Mouse (Mus musculus) liver, adult 2 months (tissue): ENCODE measurements around the gene Brf1. TPM values are rescaled to one million over a fixed set of nuclear protein-coding genes. Genes with fewer than 3 reads are reported as not detected.
A peak's percentile ranks its signal among the peaks of the same experiment; 100 is the strongest.

Source experiments
- DNase-seq: peaks from one replicate; pipeline ENCODE4 v3.0.0-alpha.2; 2011; ENCODE audit warnings: low read depth, low spot score; ENCODE audit errors: extremely low read depth
- H3K27ac ChIP-seq: fragments of 200-500 bp; replicated peaks from 2 replicates; pipeline ENCODE4 v1.5.1; 2012; ENCODE audit warnings: low read depth, mild to moderate bottlenecking, control low read depth, inconsistent platforms, low read length; ENCODE audit not compliant: insufficient read depth
- H3K27me3 ChIP-seq: fragments of 200-500 bp; 2 replicates; pipeline ENCODE4 v1.6.1; 2012; ENCODE audit warnings: mild to moderate bottlenecking, moderate library complexity, low read length, inconsistent platforms; ENCODE audit not compliant: control insufficient read depth, insufficient read depth
- H3K36me3 ChIP-seq: fragments of 200-500 bp; 2 replicates; pipeline ENCODE4 v1.6.1; 2012; ENCODE audit warnings: low read length, inconsistent platforms; ENCODE audit not compliant: control insufficient read depth, insufficient read depth
- H3K4me1 ChIP-seq: fragments of 200-500 bp; 2 replicates; pipeline ENCODE4 v1.6.1; 2011; ENCODE audit warnings: low read length; ENCODE audit not compliant: control insufficient read depth, insufficient read depth
- H3K4me3 ChIP-seq: fragments of 200-500 bp; 2 replicates; pipeline ENCODE4 v1.5.1; 2011; ENCODE audit warnings: low read depth, mild to moderate bottlenecking, control low read depth, low read length, moderate library complexity; ENCODE audit not compliant: insufficient read depth
- H3K79me2 ChIP-seq: fragments of 200-500 bp; 2 replicates; pipeline ENCODE4 v1.6.1; 2012; ENCODE audit warnings: inconsistent platforms, mild to moderate bottlenecking, low read length, moderate library complexity; ENCODE audit not compliant: control insufficient read depth, insufficient read depth
- H3K9ac ChIP-seq: fragments of 200-500 bp; 2 replicates; pipeline ENCODE4 v1.6.1; 2012; ENCODE audit warnings: low read depth, mild to moderate bottlenecking, control low read depth, inconsistent platforms, low read length
- CTCF ChIP-seq: fragments of 200-500 bp; IDR thresholded peaks from 2 replicates; pipeline ENCODE4 v1.5.1; 2011; ENCODE audit warnings: low read depth, low read length, control low read depth
- POLR2A ChIP-seq: fragments of 200-500 bp; IDR thresholded peaks from 2 replicates; pipeline ENCODE4 v1.6.1; 2011; ENCODE audit warnings: low read length, control low read depth; ENCODE audit not compliant: insufficient read depth; ENCODE audit errors: extremely low read depth
- WGBS: fragments of 180-500 bp; shearing (Covaris S2); methylation state at CpG from one replicate; pipeline ENCODE4 v1.1.7; 2018; 5-methylcytosine and 5-hydroxymethylcytosine counted together
- polyA plus RNA-seq: library from polyadenylated mRNA; depleted of rRNA; stranded (reverse); fragments of >200 nt; gene quantifications from 2 replicates; pipeline ENCODE4 v1.2.3, GENCODE M21; 2012
- total RNA-seq: library from RNA; depleted of rRNA; stranded (reverse); fragments of >200 nt; gene quantifications from 2 replicates; pipeline ENCODE4 v1.2.3, GENCODE M21; 2014

Gene Brf1
- total and polyA plus RNA-seq, 2 experiments: 17.1 to 31.5 TPM

GRCm38 (mm10) chr12:112947307-112947706, 53.2 kb downstream of the Brf1 start:
- Histone ChIP-seq H3K4me1 (no peaks in the 10 kb centered on the region; the same call in 1 of the 2 replicates), H3K4me3 (no peak overlapping the region), H3K27me3 (no peaks in the 10 kb centered on the region), H3K9ac (no peak overlapping the region), H3K36me3 (no peaks in the 10 kb centered on the region), H3K79me2 (no peaks in the 10 kb centered on the region), H3K27ac (no peak overlapping the region)
- peak; percentile 16 for DNase-seq
- 39% methylated on average over 4 of the region's 4 CpGs for WGBS
- no peak for TF ChIP-seq POLR2A
- TF ChIP-seq CTCF: peak; percentile 68

DNA sequence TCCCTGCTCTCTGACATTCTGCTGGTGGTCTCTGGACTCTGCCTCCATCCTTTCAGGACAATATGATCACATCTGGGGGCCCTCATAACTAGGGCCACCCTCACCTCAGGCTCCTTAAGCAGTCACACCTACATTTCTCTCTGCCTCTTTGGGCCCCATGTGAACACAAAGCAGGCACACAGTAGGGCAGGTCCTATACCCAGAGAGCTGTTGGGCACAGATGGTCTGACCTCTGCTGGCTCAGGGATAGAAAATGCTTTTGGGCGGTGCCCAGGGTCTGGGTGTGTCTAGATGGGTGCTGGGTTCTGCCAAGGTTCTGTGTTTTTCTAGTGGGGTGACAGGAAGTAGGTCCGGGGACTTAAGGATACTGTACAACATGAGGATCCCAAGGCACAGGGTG, 56.8 kb downstream of the Brf1 start:
- Histone ChIP-seq H3K36me3 (no peaks in the 10 kb centered on the region), H3K79me2 (no peaks in the 10 kb centered on the region), H3K27me3 (no peaks in the 10 kb centered on the region), H3K4me3 (no peak overlapping the region), H3K9ac (no peak overlapping the region), H3K4me1 (peaks cover 7% of the 10 kb centered on the region; the same call in 1 of the 2 replicates), H3K27ac (no peak overlapping the region)
- DNase-seq: no peak
- TF ChIP-seq CTCF: no peak
- TF ChIP-seq POLR2A: no peak
- 82% methylated on average over 2 of the region's 2 CpGs for WGBS

- Histone ChIP-seq H3K79me2 (no peaks in the 10 kb centered on the region), H3K9ac (peak within 1 kb of the TSS; percentile 99), H3K36me3 (no peaks in the 10 kb centered on the region), H3K4me1 (peaks cover 7% of the 10 kb centered on the region; the same call in 1 of the 2 replicates), H3K27ac (peak within 1 kb of the TSS; percentile 97), H3K4me3 (peak within 1 kb of the TSS; percentile 98), H3K27me3 (no peaks in the 10 kb centered on the region)
- TF ChIP-seq CTCF (no peak), POLR2A (peak; percentile 40; the same call in 1 of the 2 replicates)
- peak; percentile 67 for DNase-seq
- 2% methylated on average over 57 of the region's 58 CpGs for WGBS
These were observed 58.5 kb downstream of the Brf1 start, which contains the start of gene Nudt14 for GRCm38 (mm10) chr12:112941776-112942713. Gene Nudt14, minus strand, starts transcription at chr12:112942124.

DNA sequence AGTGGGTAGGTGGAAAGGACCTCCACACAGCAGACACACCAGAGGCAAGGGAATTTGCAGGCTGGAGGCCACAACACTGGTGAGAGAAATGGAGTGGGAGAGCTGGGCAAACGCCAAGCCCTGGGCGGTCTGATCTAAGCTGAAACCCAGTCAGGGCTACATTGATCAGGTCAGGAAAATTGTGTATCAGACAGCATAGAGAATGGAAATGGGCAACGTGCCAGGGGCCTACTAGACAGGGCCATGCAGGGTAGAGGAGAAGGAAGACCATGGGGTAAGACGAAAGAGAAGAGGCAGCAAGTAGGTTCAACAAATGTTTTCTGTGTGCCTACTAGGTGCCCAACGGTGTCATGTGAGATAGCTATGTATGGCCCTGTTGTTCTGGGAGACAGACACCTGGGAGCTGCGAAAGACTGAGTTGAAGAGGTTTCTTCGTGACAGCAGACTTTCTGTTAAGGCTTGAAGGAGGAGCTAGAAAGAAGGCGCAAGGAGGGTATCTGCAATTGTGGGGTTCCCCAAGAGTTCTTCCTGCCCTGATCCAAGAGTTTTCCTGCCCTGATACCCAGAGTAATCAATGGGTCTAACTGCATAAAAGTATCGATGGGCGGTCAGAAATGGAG, 59.2 kb downstream of the Brf1 start:
- Histone ChIP-seq H3K79me2 (no peaks in the 10 kb centered on the region), H3K9ac (peak overlapping the region; percentile 33), H3K27me3 (no peaks in the 10 kb centered on the region), H3K4me3 (peak overlapping the region; percentile 98), H3K27ac (peak overlapping the region; percentile 20), H3K4me1 (peaks cover 7% of the 10 kb centered on the region; the same call in 1 of the 2 replicates), H3K36me3 (no peaks in the 10 kb centered on the region)
- DNase-seq: no peak
- WGBS: 34% methylated on average over 10 of the region's 10 CpGs
- no peak for TF ChIP-seq POLR2A
- no peak for TF ChIP-seq CTCF

DNA sequence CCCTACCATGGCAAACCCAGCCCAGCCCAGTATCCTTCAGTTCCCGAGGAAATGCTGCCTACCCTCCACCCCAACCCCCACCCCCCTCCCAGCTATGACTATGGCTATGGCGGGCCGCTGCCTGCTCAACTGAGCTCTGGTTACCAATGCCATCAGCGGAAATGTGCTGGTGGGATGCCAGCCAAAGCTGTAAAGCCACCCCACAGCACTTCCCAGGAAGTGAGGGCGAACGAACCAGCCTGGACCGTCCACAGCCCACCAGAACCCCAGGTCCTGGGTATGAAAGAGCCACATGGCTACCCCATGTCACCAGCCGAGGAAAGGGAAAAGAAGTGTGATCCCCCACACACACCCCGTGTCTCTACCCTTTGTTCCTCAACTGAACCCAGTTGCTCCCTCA, 59.8 kb downstream of the Brf1 start:
- Histone ChIP-seq H3K27ac (no peak overlapping the region), H3K4me3 (no peak overlapping the region), H3K4me1 (peaks cover 7% of the 10 kb centered on the region; the same call in 1 of the 2 replicates), H3K36me3 (no peaks in the 10 kb centered on the region), H3K27me3 (no peaks in the 10 kb centered on the region), H3K9ac (no peak overlapping the region), H3K79me2 (no peaks in the 10 kb centered on the region)
- TF ChIP-seq POLR2A: no peak
- no peak for TF ChIP-seq CTCF
- WGBS: 81% methylated on average over 9 of the region's 9 CpGs
- no peak for DNase-seq

DNA sequence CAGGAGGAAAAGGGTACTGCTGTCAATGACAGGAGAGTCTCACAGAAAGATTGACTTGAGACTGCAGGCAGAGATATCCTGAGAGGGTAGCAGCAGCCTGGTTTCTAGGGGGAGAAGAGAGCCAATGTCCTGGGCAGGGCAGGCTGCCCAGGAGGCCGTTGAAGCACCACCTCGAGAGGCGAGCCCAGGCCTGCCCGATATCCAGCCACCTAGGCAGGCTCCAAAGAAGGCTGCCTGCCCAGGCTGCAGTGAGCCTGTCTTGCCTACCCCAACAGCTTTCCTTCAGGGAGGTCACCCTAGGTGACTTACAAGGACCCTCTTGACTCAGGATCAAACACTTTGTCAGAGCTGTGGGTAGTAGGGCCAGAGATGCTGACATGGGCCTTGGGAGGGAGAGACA, 60.3 kb downstream of the Brf1 start:
- no peak for DNase-seq
- H3K27ac ChIP-seq: no peak overlapping the region
- no peaks in the 10 kb centered on the region for H3K36me3 ChIP-seq
- H3K4me3 ChIP-seq: no peak overlapping the region
- 95% methylated on average over 4 of the region's 4 CpGs for WGBS
- no peaks in the 10 kb centered on the region for H3K79me2 ChIP-seq
- no peak for TF ChIP-seq CTCF
- TF ChIP-seq POLR2A: no peak
- H3K27me3 ChIP-seq: no peaks in the 10 kb centered on the region
- peaks cover 7% of the 10 kb centered on the region; the same call in 1 of the 2 replicates for H3K4me1 ChIP-seq
- H3K9ac ChIP-seq: no peak overlapping the region
